Mouse (Mus musculus) C2C12 (cell line): ENCODE results near the gene Neurog1.

Experiments
- CEBPB ChIP-seq: IDR thresholded peaks from one replicate; pipeline ENCODE4 v1.6.1; 2011; ENCODE audit warnings: low read depth, mild to moderate bottlenecking, control low read depth, moderate library complexity
- CTCF ChIP-seq: IDR thresholded peaks from one replicate; pipeline ENCODE4 v1.5.1; 2011; ENCODE audit not compliant: control insufficient read depth, insufficient read depth, insufficient read length
- FOSL1 ChIP-seq: IDR thresholded peaks from one replicate; pipeline ENCODE4 v1.8.0; 2011; ENCODE audit warnings: mild to moderate bottlenecking, low read length; ENCODE audit not compliant: poor library complexity, insufficient read depth, severe bottlenecking
- MAX ChIP-seq: IDR thresholded peaks from one replicate; pipeline ENCODE4 v1.6.1; 2011; ENCODE audit warnings: mild to moderate bottlenecking, control low read depth
- MYOD1 ChIP-seq: IDR thresholded peaks from one replicate; pipeline ENCODE4 v1.6.1; 2011; ENCODE audit warnings: low read depth; ENCODE audit not compliant: control insufficient read depth, insufficient read length
- USF1 ChIP-seq: IDR thresholded peaks from one replicate; pipeline ENCODE4 v1.6.1; 2011; ENCODE audit warnings: low read depth, mild to moderate bottlenecking, control low read depth, moderate library complexity

GRCm38 (mm10) chr13:56257469-56258153 is 5.6 kb upstream of the Neurog1 start:
- TF ChIP-seq CTCF = no peak
- no peak for TF ChIP-seq MYOD1
- no peak for TF ChIP-seq MAX
- TF ChIP-seq USF1 = no peak
- TF ChIP-seq CEBPB = no peak
- TF ChIP-seq FOSL1 = no peak
